Mouse (Mus musculus) left cerebral cortex, postnatal 25 days (tissue): ENCODE data around the gene Ldha. TPM values are rescaled to one million over a fixed set of nuclear protein-coding genes. Genes with fewer than 3 reads are reported as not detected.
"Not testable (repeated sequence)": the region's sequence is repeated elsewhere in the genome, so short reads cannot be mapped to it uniquely, and the experiment has no call there.

ENCODE experiments used
- DNase-seq, 2 experiments: peaks; one replicate each; pipeline ENCODE4 v3.0.0; 2022; ENCODE audit warnings: low spot score in 2 of 2, mixed read lengths in 1 of 2
- intact Hi-C: fragments of 180-260 bp; cut with DNase I; formaldehyde crosslinking; loops from one replicate; pipeline ENCODE4 v1.15.1; 2025
- total RNA-seq, 2 experiments: library from RNA; stranded (reverse); gene quantifications; 2 replicates each; pipeline ENCODE4 v1.2.3; 2021

The Ldha gene
- 100 to 1,000 TPM; 395 to 440 TPM for total RNA-seq

- intact Hi-C loops: no loop called here
- DNase-seq: no peak
Observed at GRCm38 (mm10) chr7:46840787-46841525, at the start of gene Ldha. Ldha (plus strand) TSS chr7:46841475.

GRCm38 (mm10) chr7:46793871-46794270 is 47.4 kb upstream of the Ldha start:
- no peak for DNase-seq
- intact Hi-C loops: no loop called here

GRCm38 (mm10) chr7:46795287-46796205 is 45.7 kb upstream of the Ldha start, which contains the start of the genes Hps5 and Gtf2h1:
Hps5 (minus strand) TSS chr7:46796064.
Gtf2h1 (plus strand) TSS chr7:46796103.
- peak; percentile 97 to 98 for DNase-seq
- intact Hi-C loops: loop anchor here (5.0 kb wide), 1 partner anchor 212 kb away; the partner anchor contains the start of gene Spty2d1

- intact Hi-C loops: loop anchor here (5.0 kb wide), 1 partner anchor 211 kb away; the partner anchor contains the start of gene Spty2d1
- no peak for DNase-seq
Observed at GRCm38 (mm10) chr7:46796206-46796679, 45.0 kb upstream of the Ldha start.

- intact Hi-C loops: loop anchor here (5.0 kb wide), 1 partner anchor 211 kb away; the partner anchor contains the start of gene Spty2d1
- DNase-seq: no peak
Observed at GRCm38 (mm10) chr7:46796779-46797178, 44.5 kb upstream of the Ldha start.

GRCm38 (mm10) chr7:46810325-46810724 is 30.9 kb upstream of the Ldha start:
- intact Hi-C loops: no loop called here
- no peak for DNase-seq

- intact Hi-C loops: loop anchor here (2.0 kb wide), 1 partner anchor 39 kb away; no protein-coding TSS in a partner anchor
- no peak for DNase-seq
Observed at GRCm38 (mm10) chr7:46814012-46814411, 27.3 kb upstream of the Ldha start.

- intact Hi-C loops: loop anchor here (1.0 kb wide), 1 partner anchor 10 kb away; no protein-coding TSS in a partner anchor
- not testable (repeated sequence) for DNase-seq
Observed at GRCm38 (mm10) chr7:46820876-46821632, 20.2 kb upstream of the Ldha start.

GRCm38 (mm10) chr7:46827046-46827802 is 14.1 kb upstream of the Ldha start:
- no peak for DNase-seq
- intact Hi-C loops: no loop called here

GRCm38 (mm10) chr7:46827803-46828184 is 13.5 kb upstream of the Ldha start:
- intact Hi-C loops: no loop called here
- DNase-seq: no peak

GRCm38 (mm10) chr7:46829911-46830310 is 11.4 kb upstream of the Ldha start:
- no peak for DNase-seq
- intact Hi-C loops: no loop called here

- no peak for DNase-seq
- intact Hi-C loops: loop anchor here (1.0 kb wide), 1 partner anchor 11 kb away; no protein-coding TSS in a partner anchor
Observed at GRCm38 (mm10) chr7:46830799-46831590, 10.3 kb upstream of the Ldha start.

- intact Hi-C loops: loop anchor here (1.0 kb wide), 1 partner anchor 11 kb away; no protein-coding TSS in a partner anchor
- no peak for DNase-seq
Observed at GRCm38 (mm10) chr7:46831693-46832092, 9.6 kb upstream of the Ldha start.

- DNase-seq, intact Hi-C loops: not testable (repeated sequence)
Observed at GRCm38 (mm10) chr7:46832112-46832810, 9.0 kb upstream of the Ldha start.

- intact Hi-C loops: no loop called here
- no peak for DNase-seq
Observed at GRCm38 (mm10) chr7:46833266-46833665, 8.0 kb upstream of the Ldha start.

- DNase-seq: no peak
- intact Hi-C loops: no loop called here
Observed at GRCm38 (mm10) chr7:46833670-46834255, 7.5 kb upstream of the Ldha start.
